Mouse (Mus musculus) liver, adult 2 months (tissue): ENCODE data around the gene Cog3.

Experiments used
- CTCF ChIP-seq: fragments of 200-500 bp; IDR thresholded peaks from 2 replicates; pipeline ENCODE4 v1.5.1; 2011; ENCODE audit warnings: low read depth, low read length, control low read depth
- POLR2A ChIP-seq: fragments of 200-500 bp; IDR thresholded peaks from 2 replicates; pipeline ENCODE4 v1.6.1; 2011; ENCODE audit warnings: low read length, control low read depth; ENCODE audit not compliant: insufficient read depth; ENCODE audit errors: extremely low read depth

DNA sequence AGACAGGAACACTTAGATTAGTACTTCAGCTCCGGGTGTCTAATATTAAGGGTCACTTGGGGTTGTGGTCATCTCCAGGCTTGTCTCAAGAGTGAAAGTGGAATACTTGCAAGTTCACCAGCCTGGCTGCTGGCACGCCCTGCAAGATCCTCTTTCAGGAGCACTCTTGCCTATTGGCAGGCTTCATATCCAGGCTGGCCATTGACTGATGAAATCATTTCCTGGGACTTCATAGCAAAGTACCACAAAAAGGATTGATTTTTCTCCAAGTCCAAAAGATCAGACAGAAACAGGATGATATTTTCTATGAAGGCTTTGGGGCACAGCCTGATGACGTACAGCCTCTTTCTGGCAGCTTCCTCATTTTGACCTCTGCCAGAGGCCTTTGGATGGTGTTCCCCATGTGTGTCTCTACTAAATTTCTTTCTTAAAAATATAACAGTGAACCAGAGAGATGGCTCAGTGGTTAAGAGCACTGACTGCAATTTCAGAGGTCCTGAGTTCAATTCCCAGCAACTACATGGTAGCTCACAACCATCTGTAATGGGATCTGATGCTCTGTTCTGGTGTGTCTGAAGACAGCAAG, 36.2 kb upstream of the Cog3 start:
- TF ChIP-seq POLR2A, result no peak
- TF ChIP-seq CTCF, result no peak
